Mouse (Mus musculus): ENCODE measurements at regions not wholly inside any gene's neighbourhood (a gene's known extent, or its start where the extent isn't known, plus 50 kb on each side); places are given as distances from the start of the nearest gene placed in this dataset.
A peak's percentile ranks its signal among the peaks of the same experiment; 100 is the strongest.
"Not testable (repeated sequence)": the region's sequence is repeated elsewhere in the genome, so short reads cannot be mapped to it uniquely, and the experiment has no call there.

- Histone ChIP-seq H3K4me3 (replicated peaks) (no peak overlapping the region), H3K9me3 (replicated peaks) (no peaks in the 10 kb centered on the region), H3K27me3 (no peaks in the 10 kb centered on the region), H3K4me1 (no peaks in the 10 kb centered on the region), H3K9ac (no peak overlapping the region), H3K36me3 (no peaks in the 10 kb centered on the region), H3K27ac (no peak overlapping the region), H3K4me2 (no peak overlapping the region)
- 57% methylated on average over 2 of the region's 2 CpGs for WGBS
- no peak for ATAC-seq (replicated peaks; ENCODE audit: low FRiP score)
Measured at GRCm38 (mm10) chr2:78027319-78027718, 81.1 kb upstream of the Cwc22 start.

- no peak overlapping the region for H3K9ac ChIP-seq
- no peak overlapping the region for H3K27ac ChIP-seq
- no peak overlapping the region for H3K4me3 ChIP-seq (replicated peaks)
- no peaks in the 10 kb centered on the region for H3K27me3 ChIP-seq
- 32% methylated on average over 6 of the region's 6 CpGs for WGBS
- no peaks in the 10 kb centered on the region for H3K9me3 ChIP-seq (replicated peaks)
- H3K4me2 ChIP-seq: no peak overlapping the region
- H3K4me1 ChIP-seq: no peaks in the 10 kb centered on the region
- ATAC-seq (replicated peaks; ENCODE audit: low FRiP score): no peak
- no peaks in the 10 kb centered on the region for H3K36me3 ChIP-seq
Measured at GRCm38 (mm10) chr2:78026808-78027207, 80.6 kb upstream of the Cwc22 start.

GRCm38 (mm10) chr2:78025651-78026435 is 79.7 kb upstream of the Cwc22 start:
- no peaks in the 10 kb centered on the region for H3K27me3 ChIP-seq
- WGBS: 66% methylated on average over 16 of the region's 16 CpGs
- no peak overlapping the region for H3K9ac ChIP-seq
- H3K4me1 ChIP-seq: no peaks in the 10 kb centered on the region
- H3K36me3 ChIP-seq: no peaks in the 10 kb centered on the region
- H3K9me3 ChIP-seq (replicated peaks): no peaks in the 10 kb centered on the region
- no peak overlapping the region for H3K4me3 ChIP-seq (replicated peaks)
- H3K4me2 ChIP-seq: no peak overlapping the region
- no peak for ATAC-seq (replicated peaks; ENCODE audit: low FRiP score)
- no peak overlapping the region for H3K27ac ChIP-seq

GRCm38 (mm10) chr2:78024981-78025565 is 78.9 kb upstream of the Cwc22 start:
- Histone ChIP-seq H3K27me3 (no peaks in the 10 kb centered on the region), H3K4me1 (no peaks in the 10 kb centered on the region), H3K9ac (no peak overlapping the region), H3K27ac (no peak overlapping the region), H3K4me3 (replicated peaks) (no peak overlapping the region), H3K36me3 (no peaks in the 10 kb centered on the region), H3K9me3 (replicated peaks) (no peaks in the 10 kb centered on the region), H3K4me2 (no peak overlapping the region)
- 88% methylated on average over 1 of the region's 1 CpGs for WGBS
- no peak for ATAC-seq (replicated peaks; ENCODE audit: low FRiP score)

- H3K27ac ChIP-seq: no peak overlapping the region
- no peak overlapping the region for H3K4me2 ChIP-seq
- H3K9me3 ChIP-seq (replicated peaks): no peaks in the 10 kb centered on the region
- ATAC-seq (replicated peaks; ENCODE audit: low FRiP score): no peak
- no peaks in the 10 kb centered on the region for H3K36me3 ChIP-seq
- WGBS: 63% methylated on average over 4 of the region's 4 CpGs
- H3K9ac ChIP-seq: no peak overlapping the region
- no peaks in the 10 kb centered on the region for H3K4me1 ChIP-seq
- no peak overlapping the region for H3K4me3 ChIP-seq (replicated peaks)
- H3K27me3 ChIP-seq: no peaks in the 10 kb centered on the region
Measured at GRCm38 (mm10) chr2:78023916-78024685, 77.9 kb upstream of the Cwc22 start.

GRCm38 (mm10) chr2:78023416-78023815 is 77.2 kb upstream of the Cwc22 start:
- H3K4me3 ChIP-seq (replicated peaks): no peak overlapping the region
- H3K36me3 ChIP-seq: no peaks in the 10 kb centered on the region
- H3K4me2 ChIP-seq: no peak overlapping the region
- no peaks in the 10 kb centered on the region for H3K9me3 ChIP-seq (replicated peaks)
- ATAC-seq (replicated peaks; ENCODE audit: low FRiP score): no peak
- no peak overlapping the region for H3K9ac ChIP-seq
- H3K27ac ChIP-seq: no peak overlapping the region
- H3K27me3 ChIP-seq: no peaks in the 10 kb centered on the region
- H3K4me1 ChIP-seq: no peaks in the 10 kb centered on the region
- WGBS: 90% methylated on average over 2 of the region's 2 CpGs

GRCm38 (mm10) chr2:78022756-78023155 is 76.6 kb upstream of the Cwc22 start:
- no peaks in the 10 kb centered on the region for H3K9me3 ChIP-seq (replicated peaks)
- no peak overlapping the region for H3K4me2 ChIP-seq
- no peaks in the 10 kb centered on the region for H3K4me1 ChIP-seq
- H3K9ac ChIP-seq: no peak overlapping the region
- H3K27me3 ChIP-seq: no peaks in the 10 kb centered on the region
- ATAC-seq (replicated peaks; ENCODE audit: low FRiP score): no peak
- H3K4me3 ChIP-seq (replicated peaks): no peak overlapping the region
- WGBS: 80% methylated on average over 4 of the region's 4 CpGs
- H3K27ac ChIP-seq: no peak overlapping the region
- no peaks in the 10 kb centered on the region for H3K36me3 ChIP-seq

GRCm38 (mm10) chr2:78021905-78022304 is 75.7 kb upstream of the Cwc22 start:
- Histone ChIP-seq H3K4me2 (no peak overlapping the region), H3K36me3 (no peaks in the 10 kb centered on the region), H3K4me1 (no peaks in the 10 kb centered on the region), H3K9ac (no peak overlapping the region), H3K9me3 (replicated peaks) (no peaks in the 10 kb centered on the region), H3K4me3 (replicated peaks) (no peak overlapping the region), H3K27me3 (no peaks in the 10 kb centered on the region), H3K27ac (no peak overlapping the region)
- WGBS: 13% methylated on average over 5 of the region's 5 CpGs
- 0 out of 2 replicates have a peak, but pooled peaks have one; percentile 67 for ATAC-seq (replicated peaks; ENCODE audit: low FRiP score)

GRCm38 (mm10) chr2:78021356-78021900 is 75.3 kb upstream of the Cwc22 start:
- H3K4me3 ChIP-seq (replicated peaks): no peak overlapping the region
- H3K36me3 ChIP-seq: no peaks in the 10 kb centered on the region
- H3K4me2 ChIP-seq: no peak overlapping the region
- H3K27ac ChIP-seq: no peak overlapping the region
- whole genome bisulfite sequencing: 34% methylated on average over 2 of the region's 2 CpGs
- H3K27me3 ChIP-seq: no peaks in the 10 kb centered on the region
- H3K9ac ChIP-seq: no peak overlapping the region
- H3K9me3 ChIP-seq (replicated peaks): no peaks in the 10 kb centered on the region
- ATAC-seq (replicated peaks; ENCODE audit: low FRiP score): no peak
- no peaks in the 10 kb centered on the region for H3K4me1 ChIP-seq

- WGBS: 88% methylated on average over 3 of the region's 3 CpGs
- Histone ChIP-seq H3K4me3 (replicated peaks) (no peak overlapping the region), H3K9me3 (replicated peaks) (no peaks in the 10 kb centered on the region), H3K4me1 (no peaks in the 10 kb centered on the region), H3K4me2 (no peak overlapping the region), H3K27me3 (no peaks in the 10 kb centered on the region), H3K9ac (no peak overlapping the region), H3K36me3 (no peaks in the 10 kb centered on the region), H3K27ac (no peak overlapping the region)
- no peak for ATAC-seq (replicated peaks; ENCODE audit: low FRiP score)
Measured at GRCm38 (mm10) chr2:78020516-78020915, 74.3 kb upstream of the Cwc22 start.

GRCm38 (mm10) chr2:78019916-78020315 is 73.7 kb upstream of the Cwc22 start:
- WGBS: 88% methylated on average over 3 of the region's 3 CpGs
- no peaks in the 10 kb centered on the region for H3K4me1 ChIP-seq
- H3K36me3 ChIP-seq: no peaks in the 10 kb centered on the region
- H3K4me2 ChIP-seq: no peak overlapping the region
- H3K4me3 ChIP-seq (replicated peaks): no peak overlapping the region
- ATAC-seq (replicated peaks; ENCODE audit: low FRiP score): no peak
- H3K27ac ChIP-seq: no peak overlapping the region
- H3K9me3 ChIP-seq (replicated peaks): no peaks in the 10 kb centered on the region
- H3K9ac ChIP-seq: no peak overlapping the region
- no peaks in the 10 kb centered on the region for H3K27me3 ChIP-seq

GRCm38 (mm10) chr2:78012441-78012840 is 66.3 kb upstream of the Cwc22 start:
- 94% methylated on average over 6 of the region's 6 CpGs for WGBS

More at GRCm38 (mm10) chr2:78012441-78012840, 66.3 kb upstream of the Cwc22 start:
- not testable (repeated sequence) for H3K27ac ChIP-seq; H3K4me3 ChIP-seq (replicated peaks); H3K36me3 ChIP-seq; H3K4me2 ChIP-seq; ATAC-seq (replicated peaks; ENCODE audit: low FRiP score); H3K9me3 ChIP-seq (replicated peaks); H3K4me1 ChIP-seq; H3K9ac ChIP-seq; H3K27me3 ChIP-seq
